Mouse (Mus musculus): ENCODE results near the gene Gm43517.

GRCm38 (mm10) chr12:49378920-49379319, 6.1 kb upstream of the Gm43517 start:
- no peak for TF ChIP-seq POLR2A (IDR thresholded peaks at IDR 0.05; ENCODE audit: borderline replicate concordance, extremely low read depth, low read depth, low read length)
- no peak for TF ChIP-seq CTCF (IDR thresholded peaks at IDR 0.05; ENCODE audit: insufficient read depth, low read length)

All from lung, adult 2 months (tissue).